Mouse (Mus musculus): ENCODE measurements around the gene Mrpl44.

GRCm38 (mm10) chr1:79815446-79815845, 39.6 kb downstream of the Mrpl44 start:
- no peak for TF ChIP-seq GATA1 (IDR thresholded peaks at IDR 0.05; ENCODE audit: low read length)
- TF ChIP-seq TAL1 (IDR thresholded peaks at IDR 0.05; ENCODE audit: low read length), result no peak

Measured in erythroblast, embryonic 14.5 days (primary cell).